Mouse (Mus musculus): ENCODE measurements around the gene Ccdc60. TPM values are rescaled to one million over a fixed set of nuclear protein-coding genes. Genes with fewer than 3 reads are reported as not detected.
"Not testable (repeated sequence)": the region's sequence is repeated elsewhere in the genome, so short reads cannot be mapped to it uniquely, and the experiment has no call there.

Gene Ccdc60
- polyA plus RNA-seq, 1 experiment, result 0.38 TPM

GRCm38 (mm10) chr5:116311636-116312035 lies 22.9 kb upstream of the Ccdc60 start:
- no peak overlapping the region for H3K27ac ChIP-seq (ENCODE audit: insufficient read depth, low read length)
- no peak for DNase-seq
- WGBS, result 96% methylated on average over 6 of the region's 6 CpGs
- H3K4me3 ChIP-seq (replicated peaks; ENCODE audit: insufficient read depth, low read depth, low read length), result no peak overlapping the region
- TF ChIP-seq CTCF (IDR thresholded peaks at IDR 0.05; ENCODE audit: borderline replicate concordance, insufficient read depth, low read depth, low read length), result no peak
- TF ChIP-seq POLR2A (IDR thresholded peaks at IDR 0.05; ENCODE audit: borderline replicate concordance, insufficient read depth, low read length), result no peak
- H3K4me1 ChIP-seq (ENCODE audit: control insufficient read depth, insufficient read depth, low read length), result no peaks in the 10 kb centered on the region
- H3K27me3 ChIP-seq (ENCODE audit: control insufficient read depth, insufficient read depth, low read length), result no peaks in the 10 kb centered on the region

DNA sequence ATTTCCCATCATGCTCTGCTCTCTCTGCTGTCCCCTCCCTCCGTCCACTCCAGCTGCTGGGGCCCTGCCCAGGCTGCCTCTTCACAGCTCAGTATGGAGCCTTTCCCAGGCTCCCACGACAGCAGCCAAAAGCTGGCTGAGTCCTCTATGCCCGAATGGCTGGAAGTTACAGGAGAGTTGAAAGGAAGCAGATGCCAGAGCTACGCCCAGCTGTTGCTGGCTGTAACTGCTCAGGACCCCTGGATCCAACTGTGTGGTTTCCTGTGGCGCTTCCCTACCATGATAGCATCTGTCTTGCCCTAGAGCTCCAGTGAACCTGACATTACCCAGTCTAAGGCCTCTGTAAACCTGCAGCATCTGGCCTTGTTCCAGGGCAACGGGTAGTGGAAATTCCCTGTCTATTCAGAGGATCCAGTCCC lies 20.6 kb upstream of the Ccdc60 start:
- no peak overlapping the region for H3K27ac ChIP-seq (ENCODE audit: insufficient read depth, low read length)
- no peaks in the 10 kb centered on the region for H3K27me3 ChIP-seq (ENCODE audit: control insufficient read depth, insufficient read depth, low read length)
- H3K4me3 ChIP-seq (replicated peaks; ENCODE audit: insufficient read depth, low read depth, low read length), result no peak overlapping the region
- H3K4me1 ChIP-seq (ENCODE audit: control insufficient read depth, insufficient read depth, low read length), result no peaks in the 10 kb centered on the region
- 23% methylated on average over 6 of the region's 6 CpGs for WGBS
- no peak for DNase-seq
- TF ChIP-seq POLR2A (IDR thresholded peaks at IDR 0.05; ENCODE audit: borderline replicate concordance, insufficient read depth, low read length) (no peak), CTCF (IDR thresholded peaks at IDR 0.05; ENCODE audit: borderline replicate concordance, insufficient read depth, low read depth, low read length) (no peak)

DNA sequence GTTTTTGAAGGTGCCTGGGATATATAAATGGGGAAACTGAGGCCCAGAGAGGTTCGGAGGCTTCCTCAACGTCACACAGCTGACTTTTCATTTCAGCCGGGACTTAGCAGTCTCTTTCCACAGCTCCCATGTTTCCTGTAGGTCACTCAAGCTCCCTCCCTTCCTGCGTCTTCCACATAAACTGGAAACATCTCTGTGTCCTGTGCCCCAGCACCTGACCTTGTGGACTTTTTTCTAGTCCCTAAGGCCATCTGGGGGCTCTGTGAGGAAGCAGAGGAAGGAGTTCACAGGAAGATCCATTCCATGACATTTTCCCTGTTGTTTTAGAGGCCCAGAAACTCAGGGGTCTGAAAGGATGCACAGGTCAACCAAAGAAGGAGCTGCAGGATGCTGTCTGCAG lies 16.8 kb upstream of the Ccdc60 start:
- 89% methylated on average over 4 of the region's 4 CpGs for WGBS
- no peak overlapping the region for H3K27ac ChIP-seq (ENCODE audit: insufficient read depth, low read length)
- no peak overlapping the region for H3K4me3 ChIP-seq (replicated peaks; ENCODE audit: insufficient read depth, low read depth, low read length)
- DNase-seq, result no peak
- no peak for TF ChIP-seq POLR2A (IDR thresholded peaks at IDR 0.05; ENCODE audit: borderline replicate concordance, insufficient read depth, low read length)
- no peak for TF ChIP-seq CTCF (IDR thresholded peaks at IDR 0.05; ENCODE audit: borderline replicate concordance, insufficient read depth, low read depth, low read length)
- H3K4me1 ChIP-seq (ENCODE audit: control insufficient read depth, insufficient read depth, low read length), result no peaks in the 10 kb centered on the region
- no peaks in the 10 kb centered on the region for H3K27me3 ChIP-seq (ENCODE audit: control insufficient read depth, insufficient read depth, low read length)

DNA sequence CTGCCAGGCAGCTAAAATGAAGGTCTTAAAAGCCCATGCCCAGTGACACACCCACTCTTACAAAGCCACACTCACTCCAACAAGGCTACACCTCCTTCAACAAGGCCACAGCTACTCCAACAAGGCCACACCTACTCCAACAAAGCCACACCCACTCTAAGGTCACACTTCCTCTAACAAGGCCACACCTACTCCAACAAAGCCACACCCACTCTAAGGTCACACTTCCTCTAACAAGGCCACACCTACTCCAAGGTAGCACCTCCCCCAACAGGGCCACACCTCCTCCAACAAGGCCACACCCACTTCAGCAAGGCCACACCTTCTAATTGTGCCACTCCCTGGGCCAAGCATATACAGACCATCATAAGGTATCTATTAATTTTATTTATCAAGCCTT lies 16.4 kb upstream of the Ccdc60 start:
- not testable (repeated sequence) for DNase-seq; H3K4me3 ChIP-seq (replicated peaks; ENCODE audit: insufficient read depth, low read depth, low read length)

DNA sequence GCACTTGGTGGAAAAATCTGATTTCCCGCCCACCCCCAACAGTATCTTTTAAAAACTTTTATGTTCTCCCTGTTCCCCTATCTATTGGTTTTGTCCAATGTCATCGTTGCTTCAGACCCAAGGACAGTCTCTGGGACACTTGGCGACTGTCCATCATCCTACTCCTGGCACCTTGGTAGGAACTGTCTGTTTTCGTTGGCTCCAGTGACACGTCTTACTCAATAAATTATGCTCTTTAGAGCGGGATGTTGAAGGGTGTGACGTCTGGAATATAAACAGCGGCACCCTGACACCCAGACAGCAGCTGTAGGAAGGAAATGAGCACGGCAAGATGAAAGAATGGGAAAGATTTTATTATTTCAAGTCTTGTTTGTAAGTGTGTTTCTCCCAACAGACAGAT lies 12.2 kb upstream of the Ccdc60 start:
- no peak overlapping the region for H3K27ac ChIP-seq (ENCODE audit: insufficient read depth, low read length)
- TF ChIP-seq CTCF (IDR thresholded peaks at IDR 0.05; ENCODE audit: borderline replicate concordance, insufficient read depth, low read depth, low read length) (no peak), POLR2A (IDR thresholded peaks at IDR 0.05; ENCODE audit: borderline replicate concordance, insufficient read depth, low read length) (no peak)
- H3K27me3 ChIP-seq (ENCODE audit: control insufficient read depth, insufficient read depth, low read length), result no peaks in the 10 kb centered on the region
- no peak overlapping the region for H3K4me3 ChIP-seq (replicated peaks; ENCODE audit: insufficient read depth, low read depth, low read length)
- no peak for DNase-seq
- no peaks in the 10 kb centered on the region for H3K4me1 ChIP-seq (ENCODE audit: control insufficient read depth, insufficient read depth, low read length)
- WGBS, result 17% methylated on average over 9 of the region's 9 CpGs

More for the DNA sequence above, 16.4 kb upstream of the Ccdc60 start:
- not testable (repeated sequence) for H3K27ac ChIP-seq (ENCODE audit: insufficient read depth, low read length); H3K27me3 ChIP-seq (ENCODE audit: control insufficient read depth, insufficient read depth, low read length); H3K4me1 ChIP-seq (ENCODE audit: control insufficient read depth, insufficient read depth, low read length)

DNA sequence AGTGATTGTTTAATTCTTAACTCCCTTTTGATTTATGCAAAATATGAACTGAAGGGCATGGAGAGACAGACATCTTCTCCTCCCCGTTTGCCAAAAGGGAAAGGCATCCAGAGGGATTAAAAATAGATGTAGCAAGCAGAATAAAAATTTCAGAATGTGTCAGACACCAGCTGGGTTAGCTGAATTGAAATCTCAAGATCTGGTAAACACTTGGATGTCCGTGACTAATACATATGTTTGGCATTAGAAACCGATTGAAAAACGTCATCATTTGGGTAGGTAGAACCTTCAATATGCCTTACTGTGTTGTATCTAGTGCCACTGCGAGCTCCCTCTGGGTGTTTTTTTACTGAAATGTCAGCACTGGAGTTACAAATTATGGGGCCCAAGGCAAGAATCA lies 4.7 kb upstream of the Ccdc60 start:
- Histone ChIP-seq H3K4me1 (ENCODE audit: control insufficient read depth, insufficient read depth, low read length) (no peaks in the 10 kb centered on the region), H3K27me3 (ENCODE audit: control insufficient read depth, insufficient read depth, low read length) (no peaks in the 10 kb centered on the region; the same call in 1 of the 2 replicates), H3K27ac (ENCODE audit: insufficient read depth, low read length) (no peak overlapping the region), H3K4me3 (replicated peaks; ENCODE audit: insufficient read depth, low read depth, low read length) (no peak overlapping the region)
- TF ChIP-seq CTCF (IDR thresholded peaks at IDR 0.05; ENCODE audit: borderline replicate concordance, insufficient read depth, low read depth, low read length) (no peak), POLR2A (IDR thresholded peaks at IDR 0.05; ENCODE audit: borderline replicate concordance, insufficient read depth, low read length) (no peak)
- WGBS, result 58% methylated on average over 5 of the region's 5 CpGs
- DNase-seq, result no peak

- H3K4me1 ChIP-seq (ENCODE audit: control insufficient read depth, insufficient read depth, low read length), result peaks cover 2% of the 10 kb centered on the region; the same call in 1 of the 2 replicates
- no peak for DNase-seq
- no peak for TF ChIP-seq POLR2A (IDR thresholded peaks at IDR 0.05; ENCODE audit: borderline replicate concordance, insufficient read depth, low read length)
- TF ChIP-seq CTCF (IDR thresholded peaks at IDR 0.05; ENCODE audit: borderline replicate concordance, insufficient read depth, low read depth, low read length), result no peak
- no peaks in the 10 kb centered on the region; the same call in 1 of the 2 replicates for H3K27me3 ChIP-seq (ENCODE audit: control insufficient read depth, insufficient read depth, low read length)
- WGBS, result 81% methylated on average over 5 of the region's 5 CpGs
- H3K4me3 ChIP-seq (replicated peaks; ENCODE audit: insufficient read depth, low read depth, low read length), result no peak overlapping the region
- H3K27ac ChIP-seq (ENCODE audit: insufficient read depth, low read length), result no peak overlapping the region
Observed at GRCm38 (mm10) chr5:116290584-116290983, 1.8 kb upstream of the Ccdc60 start.

GRCm38 (mm10) chr5:116289897-116290296 lies 1.1 kb upstream of the Ccdc60 start:
- DNase-seq, result no peak
- H3K27ac ChIP-seq (ENCODE audit: insufficient read depth, low read length), result no peak overlapping the region
- no peaks in the 10 kb centered on the region; the same call in 1 of the 2 replicates for H3K27me3 ChIP-seq (ENCODE audit: control insufficient read depth, insufficient read depth, low read length)
- TF ChIP-seq CTCF (IDR thresholded peaks at IDR 0.05; ENCODE audit: borderline replicate concordance, insufficient read depth, low read depth, low read length), result no peak
- no peak for TF ChIP-seq POLR2A (IDR thresholded peaks at IDR 0.05; ENCODE audit: borderline replicate concordance, insufficient read depth, low read length)
- 26% methylated on average over 9 of the region's 9 CpGs for WGBS
- H3K4me1 ChIP-seq (ENCODE audit: control insufficient read depth, insufficient read depth, low read length), result peaks cover 2% of the 10 kb centered on the region; the same call in 1 of the 2 replicates
- H3K4me3 ChIP-seq (replicated peaks; ENCODE audit: insufficient read depth, low read depth, low read length), result no peak overlapping the region

Measured in cerebellum, adult 2 months (tissue).